Mouse (Mus musculus): ENCODE measurements around the gene Taz.

Gene Taz

DNA sequence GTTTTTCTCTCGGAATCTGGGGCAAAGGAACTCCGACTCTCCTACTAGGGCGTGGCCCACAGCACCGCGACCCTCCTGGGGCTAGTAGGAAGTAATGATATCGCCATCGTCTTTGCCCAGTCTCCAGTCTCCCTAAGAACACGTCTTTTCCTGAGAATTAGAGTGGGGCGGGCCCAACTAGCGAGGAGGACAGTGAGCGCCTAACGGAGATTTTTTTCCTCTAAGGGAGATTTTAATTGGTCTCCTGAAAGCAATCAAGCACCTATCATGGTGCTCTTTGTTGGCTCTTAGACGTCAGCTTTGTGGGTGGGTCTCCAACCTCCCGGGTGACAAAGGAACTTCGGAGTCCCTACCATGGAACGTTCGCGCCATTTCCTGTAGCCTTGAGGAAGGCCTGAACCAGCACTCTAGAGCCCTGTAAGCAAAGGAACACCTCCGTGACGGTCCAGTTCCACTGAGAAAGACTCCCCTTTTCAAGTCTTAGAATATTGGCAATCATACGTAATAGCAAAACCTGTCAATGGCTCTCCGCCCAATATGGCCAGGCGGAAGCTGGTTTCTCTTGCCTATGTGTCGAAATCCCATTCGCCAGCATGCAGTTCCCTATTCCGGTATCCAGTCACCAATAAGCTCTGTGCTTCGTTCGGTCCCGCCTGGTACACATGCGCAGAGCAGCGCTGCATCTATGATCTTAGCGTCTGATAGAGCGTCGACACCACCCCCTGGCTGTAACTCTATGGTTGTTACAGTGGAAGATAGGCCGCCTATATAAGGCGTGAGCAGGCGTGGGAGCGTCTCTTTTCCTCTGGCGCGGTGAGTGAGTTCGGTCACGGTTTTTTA is 11.4 kb upstream of the Taz start, which contains the start of gene Rpl10:
Gene Rpl10, plus strand, starts transcription at position 751 of the 840 bp plus-strand sequence.
- no peaks in the 10 kb centered on the region for H3K9me3 ChIP-seq (ENCODE audit: low read length)
- H3K36me3 ChIP-seq (ENCODE audit: insufficient read depth, low read length), result peaks cover 27% of the 10 kb centered on the region
- no peaks in the 10 kb centered on the region for H3K27me3 ChIP-seq (ENCODE audit: insufficient read depth, low read length)
- H3K4me1 ChIP-seq (replicated peaks; ENCODE audit: low read depth, low read length), result peaks cover 13% of the 10 kb centered on the region
- H3K4me3 ChIP-seq (replicated peaks; ENCODE audit: low read length), result peak within 1 kb of the TSS; percentile 87
- no peak for TF ChIP-seq CTCF (conservative IDR thresholded peaks at IDR 0.05; ENCODE audit: low read length)
- no peak for TF ChIP-seq NANOG (IDR thresholded peaks at IDR 0.05; ENCODE audit: borderline replicate concordance, low read length)

DNA sequence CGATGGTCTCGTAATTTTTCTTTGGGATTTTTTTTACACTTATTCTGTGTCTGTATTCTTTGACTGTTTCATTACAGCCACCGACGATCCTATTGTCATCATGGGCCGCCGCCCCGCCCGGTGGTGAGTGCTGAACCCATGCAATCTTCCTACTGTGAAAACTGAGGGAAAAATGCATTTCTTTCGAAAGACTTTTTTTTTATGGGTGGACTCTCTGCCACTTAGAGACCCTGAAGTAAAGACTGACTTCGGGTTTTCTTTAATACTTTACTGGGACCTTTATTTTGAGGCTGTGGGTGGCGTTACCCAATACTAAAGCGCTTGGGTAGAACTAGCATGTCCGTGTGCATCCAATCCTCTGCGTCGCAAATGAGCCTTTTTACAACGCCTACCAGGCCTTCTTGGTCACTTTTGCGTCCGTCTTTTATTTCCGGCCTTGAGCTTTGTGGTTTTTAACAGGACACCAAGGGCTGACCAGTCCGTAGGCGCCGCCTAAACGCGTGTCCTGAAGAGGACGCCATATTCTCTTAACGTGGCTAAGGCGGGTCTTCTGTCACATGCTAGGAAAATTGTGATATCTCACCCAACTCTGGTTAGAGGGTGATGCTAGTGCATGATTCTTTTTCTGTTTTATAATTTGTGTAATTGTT is 10.7 kb upstream of the Taz start:
- Histone ChIP-seq H3K27me3 (ENCODE audit: insufficient read depth, low read length) (no peaks in the 10 kb centered on the region), H3K9me3 (ENCODE audit: low read length) (no peaks in the 10 kb centered on the region), H3K4me3 (replicated peaks; ENCODE audit: low read length) (peak overlapping the region; percentile 87), H3K4me1 (replicated peaks; ENCODE audit: low read depth, low read length) (peaks cover 13% of the 10 kb centered on the region), H3K36me3 (ENCODE audit: insufficient read depth, low read length) (peaks cover 27% of the 10 kb centered on the region)
- TF ChIP-seq NANOG (IDR thresholded peaks at IDR 0.05; ENCODE audit: borderline replicate concordance, low read length) (no peak), POU5F1 (IDR thresholded peaks at IDR 0.05; ENCODE audit: borderline replicate concordance, low read length) (no peak), CTCF (conservative IDR thresholded peaks at IDR 0.05; ENCODE audit: low read length) (no peak)

DNA sequence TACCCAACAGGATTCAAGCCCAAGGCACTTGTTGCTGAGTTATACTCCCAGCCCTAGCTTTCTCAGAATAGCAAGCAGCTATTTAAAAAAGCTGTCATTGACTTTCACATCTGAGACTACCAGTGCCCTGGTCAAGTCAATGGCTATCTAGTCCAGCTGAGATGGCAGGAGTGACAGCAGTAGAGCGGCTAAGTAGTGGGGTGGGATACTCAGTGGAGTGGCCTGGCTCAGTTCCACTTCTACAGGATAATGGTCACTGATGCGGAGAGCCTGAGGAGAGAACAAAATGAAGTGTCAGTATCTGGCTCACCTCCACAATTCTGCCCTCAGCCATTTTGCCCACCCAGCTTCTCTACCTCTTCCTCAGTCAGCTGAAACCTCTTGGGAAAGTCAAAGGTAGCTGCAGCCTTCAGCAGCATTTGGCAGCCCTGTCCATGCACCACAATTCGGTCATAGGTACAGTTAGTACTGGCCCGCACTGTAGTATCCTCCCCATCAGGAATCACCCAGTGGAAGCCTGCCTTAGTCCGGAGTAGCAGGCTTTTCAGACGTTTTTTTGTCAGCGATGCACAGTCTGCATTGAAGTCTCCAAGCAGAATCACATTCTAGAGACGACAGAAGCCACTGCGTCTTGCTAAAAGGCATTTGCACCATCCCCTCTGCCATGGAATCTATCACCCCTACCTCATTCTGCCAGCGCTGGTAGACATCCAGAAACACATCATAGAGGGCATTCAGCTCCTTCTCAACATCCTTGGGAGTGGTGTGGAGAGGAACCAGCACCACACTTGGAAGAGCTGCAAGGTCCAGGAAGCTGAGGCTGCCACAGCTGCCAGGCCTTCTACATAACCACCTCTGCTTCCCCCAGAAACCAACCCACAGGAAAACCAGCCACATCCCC is 8.0 kb upstream of the Taz start:
- H3K4me3 ChIP-seq (replicated peaks; ENCODE audit: low read length), result no peak overlapping the region
- H3K4me1 ChIP-seq (replicated peaks; ENCODE audit: low read depth, low read length), result peaks cover 8% of the 10 kb centered on the region
- no peaks in the 10 kb centered on the region for H3K27me3 ChIP-seq (ENCODE audit: insufficient read depth, low read length)
- TF ChIP-seq NANOG (IDR thresholded peaks at IDR 0.05; ENCODE audit: borderline replicate concordance, low read length), result no peak
- no peak for TF ChIP-seq POU5F1 (IDR thresholded peaks at IDR 0.05; ENCODE audit: borderline replicate concordance, low read length)
- no peak for TF ChIP-seq CTCF (conservative IDR thresholded peaks at IDR 0.05; ENCODE audit: low read length)
- peaks cover 27% of the 10 kb centered on the region for H3K36me3 ChIP-seq (ENCODE audit: insufficient read depth, low read length)
- H3K9me3 ChIP-seq (ENCODE audit: low read length), result no peaks in the 10 kb centered on the region

DNA sequence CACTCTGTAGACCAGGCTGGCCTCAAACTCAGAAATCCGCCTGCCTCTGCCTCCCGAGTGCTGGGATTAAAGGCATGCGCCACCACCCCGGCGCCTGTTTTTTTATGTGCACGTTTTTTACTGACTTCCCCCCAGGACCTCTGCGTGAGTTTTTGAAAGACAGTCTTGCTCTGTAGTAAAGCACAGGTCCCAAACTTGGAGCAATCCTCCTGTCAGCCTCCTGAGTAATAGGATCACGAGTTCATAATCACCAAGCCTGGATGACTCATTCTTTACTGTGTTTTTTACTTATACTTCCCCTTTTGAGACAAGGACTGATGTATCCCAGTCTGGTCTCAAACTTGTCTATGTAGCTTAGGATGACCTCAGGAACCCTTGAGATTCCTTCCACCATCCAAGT is 3.8 kb upstream of the Taz start:
- Histone ChIP-seq H3K4me1 (replicated peaks; ENCODE audit: low read depth, low read length) (peaks cover 5% of the 10 kb centered on the region), H3K36me3 (ENCODE audit: insufficient read depth, low read length) (peaks cover 8% of the 10 kb centered on the region), H3K9me3 (ENCODE audit: low read length) (no peaks in the 10 kb centered on the region), H3K27me3 (ENCODE audit: insufficient read depth, low read length) (no peaks in the 10 kb centered on the region), H3K4me3 (replicated peaks; ENCODE audit: low read length) (no peak overlapping the region)
- no peak for TF ChIP-seq CTCF (conservative IDR thresholded peaks at IDR 0.05; ENCODE audit: low read length)
- no peak for TF ChIP-seq NANOG (IDR thresholded peaks at IDR 0.05; ENCODE audit: borderline replicate concordance, low read length)
- no peak for TF ChIP-seq POU5F1 (IDR thresholded peaks at IDR 0.05; ENCODE audit: borderline replicate concordance, low read length)

DNA sequence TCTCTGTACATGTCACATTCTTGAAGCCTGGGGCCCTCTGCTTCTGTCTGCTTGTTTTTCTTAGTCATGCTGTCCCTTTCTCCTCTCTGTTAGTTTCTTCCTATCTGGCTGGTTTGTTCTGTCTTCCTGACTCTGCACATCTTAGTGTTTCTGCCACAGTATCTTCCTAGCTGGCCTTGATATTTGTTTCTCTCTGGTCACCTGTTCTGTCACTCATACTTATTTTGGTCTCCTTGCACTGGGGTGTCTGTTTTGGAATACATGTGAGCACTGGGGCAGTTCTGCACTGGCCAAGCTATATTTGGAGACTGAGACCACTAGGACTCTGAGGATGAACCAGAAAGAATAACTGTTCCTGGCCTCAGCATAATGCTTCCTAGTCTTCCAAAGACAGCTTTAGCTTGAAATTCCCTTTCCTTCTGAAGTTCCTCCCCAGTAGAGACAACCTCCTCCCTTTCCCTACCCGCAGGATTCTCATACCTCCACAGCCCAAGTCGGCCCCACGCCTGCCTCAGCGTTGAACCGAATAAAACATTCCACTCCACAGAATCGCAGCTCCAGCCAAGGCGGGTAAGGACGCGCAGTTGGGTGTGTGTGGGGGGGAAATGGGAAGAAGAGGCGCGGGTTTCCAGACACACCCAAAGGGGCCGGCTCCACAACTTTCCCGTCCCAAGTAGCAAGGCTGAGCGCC is 526 bp upstream of the Taz start:
- peaks cover 15% of the 10 kb centered on the region for H3K4me1 ChIP-seq (replicated peaks; ENCODE audit: low read depth, low read length)
- H3K4me3 ChIP-seq (replicated peaks; ENCODE audit: low read length), result peak overlapping the region; percentile 86
- TF ChIP-seq CTCF (conservative IDR thresholded peaks at IDR 0.05; ENCODE audit: low read length), result no peak
- TF ChIP-seq NANOG (IDR thresholded peaks at IDR 0.05; ENCODE audit: borderline replicate concordance, low read length), result no peak
- no peak for TF ChIP-seq POU5F1 (IDR thresholded peaks at IDR 0.05; ENCODE audit: borderline replicate concordance, low read length)
- H3K27me3 ChIP-seq (ENCODE audit: insufficient read depth, low read length), result no peaks in the 10 kb centered on the region
- peaks cover 21% of the 10 kb centered on the region for H3K36me3 ChIP-seq (ENCODE audit: insufficient read depth, low read length)
- H3K9me3 ChIP-seq (ENCODE audit: low read length), result no peaks in the 10 kb centered on the region

DNA sequence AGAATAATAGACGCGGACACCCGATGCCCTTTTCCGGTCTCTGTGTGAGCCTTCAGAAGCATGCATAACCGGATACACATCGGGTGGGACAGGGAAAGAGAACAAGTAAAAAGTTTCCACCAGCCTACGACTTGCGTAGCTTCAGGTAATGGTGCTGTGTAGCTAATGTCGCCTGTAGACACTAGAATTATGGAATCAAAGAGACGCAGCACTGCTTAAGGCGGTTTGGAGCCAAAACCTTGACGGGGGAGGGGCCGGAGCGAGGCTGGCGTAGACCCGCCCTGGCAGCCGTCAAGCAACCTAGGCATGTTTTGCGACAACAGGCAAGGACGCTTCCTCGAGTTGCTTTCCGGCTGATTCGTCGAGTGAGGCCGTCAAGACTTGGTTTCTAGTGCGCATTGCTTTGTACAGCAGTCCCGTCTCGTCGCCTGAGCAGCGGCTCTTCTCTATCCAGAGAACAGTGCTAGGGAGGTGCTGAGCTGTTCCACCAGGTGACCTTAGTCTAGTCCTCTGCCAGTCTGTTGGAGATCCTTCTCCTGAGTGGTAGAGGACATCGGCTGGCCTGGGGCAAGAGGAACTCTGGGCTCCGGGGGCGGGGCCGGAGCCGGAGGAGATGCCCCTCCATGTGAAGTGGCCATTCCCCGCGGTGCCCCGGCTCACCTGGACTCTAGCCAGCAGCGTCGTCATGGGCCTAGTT is 831 bp downstream of the Taz start:
- Histone ChIP-seq H3K4me3 (replicated peaks; ENCODE audit: low read length) (peak overlapping the region; percentile 86), H3K27me3 (ENCODE audit: insufficient read depth, low read length) (no peaks in the 10 kb centered on the region), H3K9me3 (ENCODE audit: low read length) (no peaks in the 10 kb centered on the region), H3K36me3 (ENCODE audit: insufficient read depth, low read length) (peaks cover 25% of the 10 kb centered on the region), H3K4me1 (replicated peaks; ENCODE audit: low read depth, low read length) (peaks cover 15% of the 10 kb centered on the region)
- TF ChIP-seq POU5F1 (IDR thresholded peaks at IDR 0.05; ENCODE audit: borderline replicate concordance, low read length) (no peak), CTCF (conservative IDR thresholded peaks at IDR 0.05; ENCODE audit: low read length) (no peak), NANOG (IDR thresholded peaks at IDR 0.05; ENCODE audit: borderline replicate concordance, low read length) (no peak)

DNA sequence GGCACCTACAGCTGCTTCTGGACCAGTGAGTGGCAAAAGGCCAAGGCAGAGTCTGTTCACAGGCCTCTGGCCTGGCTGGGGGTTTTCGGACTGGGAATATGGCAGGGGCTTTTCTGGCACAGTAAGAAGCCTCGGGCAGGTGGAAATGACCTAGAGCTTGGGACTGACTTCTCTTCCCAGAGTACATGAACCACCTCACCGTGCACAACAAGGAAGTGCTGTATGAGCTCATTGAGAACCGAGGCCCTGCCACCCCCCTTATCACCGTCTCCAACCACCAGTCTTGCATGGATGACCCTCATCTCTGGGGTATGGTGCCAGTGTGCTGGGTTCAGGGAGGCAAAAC is 1.4 kb downstream of the Taz start:
- Histone ChIP-seq H3K27me3 (ENCODE audit: insufficient read depth, low read length) (no peaks in the 10 kb centered on the region), H3K4me1 (replicated peaks; ENCODE audit: low read depth, low read length) (peaks cover 15% of the 10 kb centered on the region), H3K9me3 (ENCODE audit: low read length) (no peaks in the 10 kb centered on the region), H3K36me3 (ENCODE audit: insufficient read depth, low read length) (peaks cover 30% of the 10 kb centered on the region), H3K4me3 (replicated peaks; ENCODE audit: low read length) (peak overlapping the region; percentile 86)
- no peak for TF ChIP-seq CTCF (conservative IDR thresholded peaks at IDR 0.05; ENCODE audit: low read length)
- TF ChIP-seq POU5F1 (IDR thresholded peaks at IDR 0.05; ENCODE audit: borderline replicate concordance, low read length), result no peak

All from E14TG2a.4 (cell line).